Mouse (Mus musculus) cerebellum, adult 9-10 months (tissue): ENCODE data around the gene Neurl4.
"Not testable (repeated sequence)": the region's sequence is repeated elsewhere in the genome, so short reads cannot be mapped to it uniquely, and the experiment has no call there.

Source experiments
- DNase-seq: peaks from one replicate; pipeline ENCODE4 v3.0.0; 2022

Neurl4 gene

GRCm38 (mm10) chr11:69914372-69914764 lies 13.5 kb downstream of the Neurl4 start:
- no peak for DNase-seq

GRCm38 (mm10) chr11:69914917-69915430 lies 14.1 kb downstream of the Neurl4 start:
- DNase-seq = peak; percentile 21

GRCm38 (mm10) chr11:69915667-69916627 lies 15.1 kb downstream of the Neurl4 start:
- peak; percentile 39 for DNase-seq

- peak; percentile 35 for DNase-seq
Measured at GRCm38 (mm10) chr11:69916652-69917378, 15.9 kb downstream of the Neurl4 start.

GRCm38 (mm10) chr11:69917379-69917948 lies 16.6 kb downstream of the Neurl4 start:
- peak; percentile 46 for DNase-seq

GRCm38 (mm10) chr11:69918118-69918517 lies 17.2 kb downstream of the Neurl4 start:
- peak; percentile 30 for DNase-seq

GRCm38 (mm10) chr11:69919053-69919452 lies 18.2 kb downstream of the Neurl4 start:
- DNase-seq = peak; percentile 32

GRCm38 (mm10) chr11:69919661-69920265 lies 18.9 kb downstream of the Neurl4 start:
- DNase-seq = peak; percentile 70

GRCm38 (mm10) chr11:69920266-69921031 lies 19.6 kb downstream of the Neurl4 start:
- peak; percentile 74 for DNase-seq

GRCm38 (mm10) chr11:69921114-69922011 lies 20.5 kb downstream of the Neurl4 start, which contains the start of gene Eif5a:
Eif5a (minus strand) TSS chr11:69921958.
- DNase-seq = peak; percentile 100

GRCm38 (mm10) chr11:69922012-69922756 lies 21.3 kb downstream of the Neurl4 start:
- no peak for DNase-seq

GRCm38 (mm10) chr11:69922796-69923195 lies 21.9 kb downstream of the Neurl4 start:
- peak; percentile 58 for DNase-seq

- DNase-seq = no peak
Measured at GRCm38 (mm10) chr11:69927501-69927900, 26.6 kb downstream of the Neurl4 start.

- no peak for DNase-seq
Measured at GRCm38 (mm10) chr11:69929712-69930111, 28.8 kb downstream of the Neurl4 start.

- not testable (repeated sequence) for DNase-seq
Measured at GRCm38 (mm10) chr11:69930176-69930575, 29.3 kb downstream of the Neurl4 start.

GRCm38 (mm10) chr11:69930967-69931537 lies 30.2 kb downstream of the Neurl4 start:
- no peak for DNase-seq

- DNase-seq = no peak
Measured at GRCm38 (mm10) chr11:69931769-69932168, 30.9 kb downstream of the Neurl4 start.

GRCm38 (mm10) chr11:69932254-69932653 lies 31.4 kb downstream of the Neurl4 start:
- peak; percentile 16 for DNase-seq

- DNase-seq = peak; percentile 15
Measured at GRCm38 (mm10) chr11:69933066-69933465, 32.2 kb downstream of the Neurl4 start.

- DNase-seq = peak; percentile 87
Measured at GRCm38 (mm10) chr11:69934169-69934568, 33.3 kb downstream of the Neurl4 start.
